Mouse (Mus musculus) limb, embryonic 10.5 days (tissue): ENCODE measurements around the gene Flvcr2. TPM values are rescaled to one million over a fixed set of nuclear protein-coding genes. Genes with fewer than 3 reads are reported as not detected.

Experiments
- DNase-seq: peaks from one replicate; pipeline ENCODE4 v3.0.0-alpha.2; 2017; ENCODE audit warnings: low spot score
- H3K27ac ChIP-seq: fragments of 300-500 bp; sonication (generic); 2 replicates; pipeline ENCODE4 v1.5.1; 2016; ENCODE audit warnings: mild to moderate bottlenecking
- H3K27me3 ChIP-seq: fragments of 300-500 bp; sonication (generic); 2 replicates; pipeline ENCODE4 v1.6.1; 2016; ENCODE audit warnings: low read depth, mild to moderate bottlenecking; ENCODE audit not compliant: poor library complexity, severe bottlenecking
- H3K36me3 ChIP-seq: fragments of 300-500 bp; sonication (generic); 2 replicates; pipeline ENCODE4 v1.6.1; 2016; ENCODE audit warnings: mild to moderate bottlenecking, moderate library complexity
- H3K4me1 ChIP-seq: fragments of 300-500 bp; sonication (generic); 2 replicates; pipeline ENCODE4 v1.6.1; 2016
- H3K4me3 ChIP-seq: fragments of 300-500 bp; sonication (generic); 2 replicates; pipeline ENCODE4 v1.5.1; 2016; ENCODE audit warnings: mild to moderate bottlenecking, moderate library complexity
- H3K9me3 ChIP-seq: fragments of 300-500 bp; sonication (generic); replicated peaks from 2 replicates; pipeline ENCODE4 v1.6.1; 2016; ENCODE audit warnings: mild to moderate bottlenecking
- WGBS: fragments of 180-500 bp; shearing (Covaris S2); methylation state at CpG from one replicate; pipeline ENCODE4 v1.1.7; 2016; 5-methylcytosine and 5-hydroxymethylcytosine counted together
- polyA plus RNA-seq: library from polyadenylated mRNA; unstranded; fragments of >200 nt; fragmentation: Nextera tagmentation; extraction: Ambion mirVana; gene quantifications from 2 replicates; pipeline ENCODE4 v1.2.1, GENCODE M21; 2016

Gene Flvcr2
- polyA plus RNA-seq, 1 experiment from 2014 or later = 0.93 TPM

DNA sequence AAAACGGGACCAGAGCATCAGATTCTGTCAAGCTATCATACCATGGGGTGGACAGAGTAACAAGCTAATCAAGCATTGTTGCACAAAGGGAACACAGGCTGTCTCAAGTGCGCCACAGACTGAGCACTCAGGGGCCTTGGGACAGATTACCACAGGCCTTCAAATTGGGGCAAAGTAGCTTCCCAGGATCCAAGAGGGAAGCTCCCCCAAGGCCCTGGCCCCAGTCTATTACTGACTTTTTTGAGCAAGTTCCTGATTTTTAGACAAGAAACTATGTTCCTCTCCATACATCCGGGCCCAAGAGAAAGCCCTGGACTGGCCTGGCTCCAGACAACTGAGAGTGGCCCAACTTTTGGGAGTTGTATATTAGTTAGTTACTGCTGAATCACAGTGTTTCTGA lies 35.3 kb downstream of the Flvcr2 start:
- Histone ChIP-seq H3K36me3 (no peaks in the 10 kb centered on the region), H3K9me3 (no peaks in the 10 kb centered on the region), H3K27me3 (no peaks in the 10 kb centered on the region), H3K4me3 (no peak overlapping the region), H3K4me1 (peaks cover 24% of the 10 kb centered on the region), H3K27ac (no peak overlapping the region)
- no peak for DNase-seq
- WGBS = 95% methylated on average over 3 of the region's 3 CpGs

DNA sequence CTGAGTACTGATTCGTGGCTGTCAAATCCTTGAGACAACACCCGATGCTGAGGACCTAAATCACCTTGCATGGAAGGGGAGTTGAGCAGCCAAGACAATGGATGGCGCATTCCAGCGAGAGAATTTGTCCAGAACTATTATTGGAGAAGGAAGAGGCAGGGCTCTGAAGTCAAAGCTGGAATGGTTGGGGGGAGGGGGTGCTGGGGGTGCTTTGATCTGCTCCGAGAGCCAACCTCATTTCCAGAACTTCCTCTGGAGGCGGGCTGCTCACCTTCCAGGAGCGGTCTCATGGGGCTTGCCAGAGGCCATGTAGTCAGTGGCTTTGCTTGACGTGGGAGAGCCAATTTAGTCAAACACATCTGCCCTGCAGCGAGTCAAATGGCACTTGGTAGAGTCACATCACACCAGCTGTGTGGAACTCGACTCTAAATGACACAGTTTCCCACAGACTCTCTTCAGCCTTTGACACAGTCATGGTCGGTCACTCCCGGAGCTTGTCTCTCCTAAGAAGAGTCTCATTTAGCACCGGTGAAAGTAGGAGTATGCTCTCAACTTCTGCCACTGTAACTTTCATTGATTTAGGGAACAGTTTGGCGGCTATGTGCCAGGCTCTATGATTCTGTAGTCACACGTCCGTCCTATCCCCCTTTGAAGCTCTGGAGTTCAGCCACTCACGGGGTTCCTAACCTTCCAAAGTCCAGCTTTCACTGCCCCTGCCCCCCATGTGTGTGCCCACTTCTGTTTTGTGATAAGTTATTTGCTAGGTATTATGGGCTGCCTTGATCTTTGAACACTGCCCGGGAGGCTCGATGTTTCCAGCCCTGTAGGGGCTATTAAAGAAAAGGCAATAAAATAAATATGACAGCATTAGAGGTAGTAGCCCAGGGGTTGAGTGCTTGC lies 38.8 kb downstream of the Flvcr2 start:
- Histone ChIP-seq H3K9me3 (no peaks in the 10 kb centered on the region), H3K27ac (peak overlapping the region; percentile 15; the same call in 1 of the 2 replicates), H3K27me3 (no peaks in the 10 kb centered on the region), H3K4me1 (peaks cover 19% of the 10 kb centered on the region), H3K4me3 (no peak overlapping the region), H3K36me3 (no peaks in the 10 kb centered on the region)
- WGBS = 56% methylated on average over 19 of the region's 19 CpGs
- peak; percentile 40 for DNase-seq

DNA sequence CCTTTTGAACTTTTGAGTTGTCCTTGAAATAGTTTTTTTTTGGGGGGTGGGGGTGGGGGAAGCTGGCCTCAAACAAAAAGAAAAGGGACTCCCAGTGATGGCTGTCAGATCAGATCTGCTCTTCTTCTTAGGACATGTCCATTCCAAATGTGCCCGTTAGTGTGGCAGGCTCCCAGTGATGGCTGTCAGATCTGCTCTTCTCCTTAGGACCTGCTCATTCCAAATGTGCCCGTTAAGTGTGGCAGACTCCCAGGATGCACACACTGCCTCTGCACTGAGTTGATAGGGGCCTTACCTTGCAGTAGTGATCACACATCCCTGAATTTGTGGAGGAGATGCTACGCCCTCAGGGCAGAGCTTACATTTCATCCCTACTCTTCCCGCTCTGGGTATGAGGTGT lies 45.8 kb downstream of the Flvcr2 start:
- WGBS = 85% methylated on average over 4 of the region's 4 CpGs
- DNase-seq = no peak
- H3K4me1 ChIP-seq = no peaks in the 10 kb centered on the region
- no peak overlapping the region for H3K4me3 ChIP-seq
- H3K27ac ChIP-seq = no peak overlapping the region
- H3K36me3 ChIP-seq = no peaks in the 10 kb centered on the region
- no peaks in the 10 kb centered on the region for H3K9me3 ChIP-seq
- H3K27me3 ChIP-seq = no peaks in the 10 kb centered on the region

DNA sequence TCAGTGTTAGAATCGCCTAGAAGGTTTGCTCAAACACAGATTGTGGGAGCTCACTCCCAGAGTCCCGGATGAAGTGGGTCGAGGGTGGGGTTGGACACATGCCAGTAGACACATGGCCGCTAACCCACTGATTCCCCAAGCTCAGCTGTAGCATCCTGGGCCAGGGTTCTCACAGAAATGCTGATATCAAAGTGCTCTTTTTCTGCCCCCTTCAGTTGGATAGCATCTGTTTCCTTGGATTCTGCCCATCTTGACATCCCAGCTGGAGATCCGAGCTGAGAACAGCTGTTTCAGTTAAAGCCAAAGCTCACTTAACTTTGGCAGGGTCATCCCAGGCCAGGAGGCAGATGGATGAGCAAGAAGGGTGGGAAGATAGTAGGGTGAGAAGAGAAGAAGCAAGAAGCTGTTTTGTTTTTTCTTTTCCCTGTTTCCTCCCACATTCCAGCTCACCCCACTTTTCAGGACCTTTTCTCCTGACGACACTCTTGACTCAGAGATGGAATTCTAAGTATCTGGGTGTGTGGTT lies 46.5 kb downstream of the Flvcr2 start:
- Histone ChIP-seq H3K4me3 (no peak overlapping the region), H3K27ac (no peak overlapping the region), H3K36me3 (no peaks in the 10 kb centered on the region), H3K9me3 (no peaks in the 10 kb centered on the region), H3K27me3 (no peaks in the 10 kb centered on the region), H3K4me1 (no peaks in the 10 kb centered on the region)
- no peak for DNase-seq
- WGBS = 76% methylated on average over 6 of the region's 6 CpGs

DNA sequence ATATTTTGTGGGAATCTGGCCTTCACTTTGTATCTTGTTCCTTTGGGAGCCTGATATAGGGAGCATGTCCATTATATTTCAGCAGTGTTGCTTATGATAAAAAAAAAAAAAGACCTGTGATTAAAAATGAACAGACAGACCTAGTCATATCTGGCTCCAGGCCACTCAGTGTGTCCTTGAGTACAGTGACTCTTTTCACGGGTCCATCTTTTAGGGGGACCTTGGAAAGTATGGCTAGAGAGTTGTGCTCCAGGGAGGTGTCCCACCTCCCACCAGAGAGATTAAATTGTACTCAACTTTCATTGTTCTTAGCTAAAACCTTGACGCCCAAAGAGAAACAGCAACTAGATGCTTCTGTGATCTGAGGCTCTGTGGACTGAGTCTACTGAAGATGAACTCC lies 47.8 kb downstream of the Flvcr2 start:
- DNase-seq = no peak
- Histone ChIP-seq H3K36me3 (no peaks in the 10 kb centered on the region), H3K4me1 (no peaks in the 10 kb centered on the region), H3K27ac (no peak overlapping the region), H3K9me3 (no peaks in the 10 kb centered on the region), H3K4me3 (no peak overlapping the region), H3K27me3 (no peaks in the 10 kb centered on the region)
- WGBS = 88% methylated on average over 2 of the region's 2 CpGs

DNA sequence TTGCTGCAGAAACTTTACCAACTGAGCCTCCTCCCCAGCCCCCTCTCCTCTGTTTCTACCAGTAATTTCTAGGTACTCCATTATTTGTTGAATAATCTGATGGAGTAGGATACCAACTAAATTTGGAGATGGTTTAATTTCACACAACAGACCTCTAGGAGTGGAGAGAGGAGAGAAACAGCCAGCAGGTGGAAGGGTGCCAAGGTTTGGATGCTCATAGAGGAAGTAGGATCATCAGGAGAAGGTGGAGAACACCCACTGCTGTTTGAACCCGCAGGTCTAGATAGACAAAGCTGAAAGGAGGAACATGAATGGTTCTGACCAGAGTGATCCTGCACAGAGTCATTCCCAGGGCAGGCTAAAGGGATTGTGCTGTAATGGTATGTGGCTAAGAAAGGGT lies 49.2 kb downstream of the Flvcr2 start:
- DNase-seq = no peak
- H3K9me3 ChIP-seq = no peaks in the 10 kb centered on the region
- H3K27ac ChIP-seq = no peak overlapping the region
- no peaks in the 10 kb centered on the region for H3K27me3 ChIP-seq
- 92% methylated on average over 1 of the region's 1 CpGs for WGBS
- no peak overlapping the region for H3K4me3 ChIP-seq
- H3K4me1 ChIP-seq = 0 out of 2 replicates have a peak, but pooled peaks cover 6% of the 10 kb centered on the region
- H3K36me3 ChIP-seq = no peaks in the 10 kb centered on the region

DNA sequence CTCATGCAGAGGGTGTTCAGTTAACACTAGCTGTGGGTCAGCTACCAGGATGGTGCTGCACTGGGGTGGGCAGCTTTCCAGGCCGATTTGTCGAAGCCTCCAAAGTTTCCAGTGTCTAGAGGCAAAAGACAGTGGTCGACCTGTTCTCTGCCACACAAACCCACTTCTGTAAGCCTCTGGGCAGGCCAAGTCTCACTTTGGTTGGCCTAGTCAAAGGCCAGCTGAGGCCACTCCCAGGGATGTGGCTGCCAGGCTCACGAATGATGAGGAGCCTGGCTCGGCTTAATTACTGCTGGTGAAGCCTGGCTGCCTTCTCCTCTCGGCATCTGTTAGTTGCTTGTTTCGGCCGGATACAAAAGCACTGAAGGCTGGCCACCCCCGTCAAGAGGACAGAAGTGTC lies 53.7 kb downstream of the Flvcr2 start:
- no peak for DNase-seq
- H3K36me3 ChIP-seq = no peaks in the 10 kb centered on the region
- H3K27me3 ChIP-seq = no peaks in the 10 kb centered on the region
- no peaks in the 10 kb centered on the region for H3K9me3 ChIP-seq
- 0 out of 2 replicates have a peak, but pooled peaks cover 6% of the 10 kb centered on the region for H3K4me1 ChIP-seq
- H3K4me3 ChIP-seq = no peak overlapping the region
- peak overlapping the region; percentile 61; the same call in 1 of the 2 replicates for H3K27ac ChIP-seq
- 36% methylated on average over 9 of the region's 9 CpGs for WGBS

DNA sequence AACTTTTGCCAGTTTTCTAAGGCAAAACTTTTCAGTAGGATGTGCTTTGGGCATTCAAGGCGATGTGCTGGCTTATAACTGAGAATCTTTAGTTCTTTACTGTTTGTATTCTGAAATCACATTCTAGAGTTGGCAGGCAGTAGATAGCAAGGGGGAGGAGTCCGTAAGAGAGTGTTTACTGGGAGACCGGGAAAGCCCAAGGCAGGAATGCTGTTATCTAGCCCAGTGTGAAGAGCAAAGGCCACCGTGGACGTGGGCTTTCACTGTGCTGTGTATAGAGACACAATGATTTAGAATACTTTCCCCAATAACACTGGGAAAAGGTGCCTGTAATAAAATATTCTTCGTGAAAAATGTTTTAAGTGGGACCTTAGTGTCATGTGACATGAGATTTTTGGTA lies 63.4 kb downstream of the Flvcr2 start:
- H3K4me3 ChIP-seq = no peak overlapping the region
- 57% methylated on average over 6 of the region's 6 CpGs for WGBS
- no peaks in the 10 kb centered on the region for H3K27me3 ChIP-seq
- H3K27ac ChIP-seq = no peak overlapping the region
- no peak for DNase-seq
- H3K9me3 ChIP-seq = no peaks in the 10 kb centered on the region
- H3K36me3 ChIP-seq = peaks cover 43% of the 10 kb centered on the region
- no peaks in the 10 kb centered on the region for H3K4me1 ChIP-seq

DNA sequence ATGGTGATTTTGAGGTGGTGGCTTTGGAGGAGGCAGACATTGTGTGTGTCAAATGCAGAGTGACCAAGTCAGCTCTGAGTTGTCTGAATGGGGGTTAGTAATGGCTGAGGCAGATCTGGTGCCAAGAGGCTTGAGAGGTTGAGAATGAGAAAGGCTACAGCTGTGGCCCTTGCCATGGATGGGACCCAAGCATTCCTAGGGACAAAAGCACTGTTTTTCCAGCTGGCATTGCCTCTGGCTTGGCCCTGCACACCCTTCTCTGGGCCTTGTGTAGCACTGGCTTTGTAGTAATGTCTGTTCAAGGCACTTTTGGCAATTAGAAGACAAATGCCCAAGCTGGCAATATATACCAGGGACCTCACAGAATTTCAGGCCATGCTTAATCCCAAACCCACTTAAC lies 64.6 kb downstream of the Flvcr2 start:
- no peak for DNase-seq
- H3K27me3 ChIP-seq = no peaks in the 10 kb centered on the region
- no peak overlapping the region for H3K4me3 ChIP-seq
- H3K27ac ChIP-seq = no peak overlapping the region
- H3K36me3 ChIP-seq = peaks cover 55% of the 10 kb centered on the region
- no peaks in the 10 kb centered on the region for H3K4me1 ChIP-seq
- H3K9me3 ChIP-seq = no peaks in the 10 kb centered on the region

DNA sequence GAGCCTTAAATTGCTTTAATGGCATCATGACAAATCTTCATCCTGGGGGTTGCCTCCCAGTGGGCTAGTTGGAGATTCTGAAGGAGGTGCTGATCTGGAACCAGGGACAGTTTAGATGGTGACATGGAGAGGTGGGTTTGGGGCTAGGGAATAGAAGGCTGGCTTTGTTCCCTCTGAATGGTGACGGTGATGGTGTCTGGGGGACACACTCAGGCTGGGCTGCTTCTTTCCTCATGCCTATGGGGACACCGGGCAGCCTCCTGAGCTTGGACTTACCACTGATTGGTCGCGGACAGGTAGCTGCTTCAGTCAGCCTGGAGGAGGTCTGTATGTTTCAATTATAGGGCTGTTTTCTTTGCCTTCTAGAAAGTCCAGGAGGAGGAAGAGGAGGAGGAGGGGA lies 65.3 kb downstream of the Flvcr2 start:
- 94% methylated on average over 4 of the region's 4 CpGs for WGBS
- no peaks in the 10 kb centered on the region for H3K27me3 ChIP-seq

DNA sequence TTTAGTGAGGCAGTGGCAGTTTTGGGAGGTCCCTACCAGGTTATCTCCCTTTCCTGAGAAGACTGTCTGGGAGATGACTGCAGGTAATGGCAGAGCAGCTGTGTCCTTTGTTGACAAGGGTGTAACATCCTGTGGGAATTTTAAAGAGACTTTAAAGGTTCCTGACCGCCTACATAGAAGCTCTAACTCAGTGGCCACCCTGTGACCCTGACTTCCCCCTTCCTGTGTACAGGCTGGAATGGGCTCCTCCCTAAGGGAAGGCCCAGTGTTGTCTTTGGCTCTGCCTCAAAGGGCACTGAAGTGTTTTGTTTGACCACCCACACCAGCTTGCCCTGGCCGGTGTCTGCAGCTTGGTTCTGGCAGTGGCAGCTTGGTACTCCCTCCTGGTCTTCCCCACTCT lies 67.3 kb downstream of the Flvcr2 start:
- 81% methylated on average over 2 of the region's 2 CpGs for WGBS
- Histone ChIP-seq H3K4me1 (no peaks in the 10 kb centered on the region), H3K27ac (no peak overlapping the region), H3K27me3 (no peaks in the 10 kb centered on the region), H3K36me3 (peaks cover 81% of the 10 kb centered on the region), H3K9me3 (no peaks in the 10 kb centered on the region), H3K4me3 (no peak overlapping the region)
- no peak for DNase-seq

More for the DNA sequence above, 65.3 kb downstream of the Flvcr2 start:
- Histone ChIP-seq H3K36me3 (peaks cover 62% of the 10 kb centered on the region), H3K9me3 (no peaks in the 10 kb centered on the region), H3K27ac (no peak overlapping the region), H3K4me1 (no peaks in the 10 kb centered on the region), H3K4me3 (no peak overlapping the region)
- no peak for DNase-seq

DNA sequence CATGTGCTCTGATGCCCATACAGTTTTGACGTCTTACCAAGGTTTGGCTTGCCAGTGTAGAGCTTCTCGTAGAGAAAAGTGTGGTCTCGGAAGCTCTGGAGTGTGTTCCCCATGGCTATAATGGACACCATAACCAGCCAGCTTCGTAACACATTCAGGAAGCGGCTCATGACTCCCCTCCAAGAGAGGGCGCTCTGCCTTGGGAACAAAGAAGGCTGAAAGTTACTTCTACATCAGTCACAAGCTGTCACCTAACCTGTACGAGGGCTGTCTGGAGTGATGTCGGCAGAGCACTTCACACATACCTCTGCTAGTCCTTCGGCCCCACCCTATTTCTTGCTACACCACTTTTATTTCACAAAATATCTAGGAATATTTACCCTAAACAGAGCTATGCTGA lies 75.7 kb downstream of the Flvcr2 start:
- DNase-seq = no peak
- peaks cover 16% of the 10 kb centered on the region for H3K4me1 ChIP-seq
- 81% methylated on average over 9 of the region's 9 CpGs for WGBS
- H3K4me3 ChIP-seq = no peak overlapping the region
- H3K27me3 ChIP-seq = no peaks in the 10 kb centered on the region
- H3K9me3 ChIP-seq = no peaks in the 10 kb centered on the region
- H3K36me3 ChIP-seq = peaks cover 58% of the 10 kb centered on the region
- H3K27ac ChIP-seq = no peak overlapping the region

DNA sequence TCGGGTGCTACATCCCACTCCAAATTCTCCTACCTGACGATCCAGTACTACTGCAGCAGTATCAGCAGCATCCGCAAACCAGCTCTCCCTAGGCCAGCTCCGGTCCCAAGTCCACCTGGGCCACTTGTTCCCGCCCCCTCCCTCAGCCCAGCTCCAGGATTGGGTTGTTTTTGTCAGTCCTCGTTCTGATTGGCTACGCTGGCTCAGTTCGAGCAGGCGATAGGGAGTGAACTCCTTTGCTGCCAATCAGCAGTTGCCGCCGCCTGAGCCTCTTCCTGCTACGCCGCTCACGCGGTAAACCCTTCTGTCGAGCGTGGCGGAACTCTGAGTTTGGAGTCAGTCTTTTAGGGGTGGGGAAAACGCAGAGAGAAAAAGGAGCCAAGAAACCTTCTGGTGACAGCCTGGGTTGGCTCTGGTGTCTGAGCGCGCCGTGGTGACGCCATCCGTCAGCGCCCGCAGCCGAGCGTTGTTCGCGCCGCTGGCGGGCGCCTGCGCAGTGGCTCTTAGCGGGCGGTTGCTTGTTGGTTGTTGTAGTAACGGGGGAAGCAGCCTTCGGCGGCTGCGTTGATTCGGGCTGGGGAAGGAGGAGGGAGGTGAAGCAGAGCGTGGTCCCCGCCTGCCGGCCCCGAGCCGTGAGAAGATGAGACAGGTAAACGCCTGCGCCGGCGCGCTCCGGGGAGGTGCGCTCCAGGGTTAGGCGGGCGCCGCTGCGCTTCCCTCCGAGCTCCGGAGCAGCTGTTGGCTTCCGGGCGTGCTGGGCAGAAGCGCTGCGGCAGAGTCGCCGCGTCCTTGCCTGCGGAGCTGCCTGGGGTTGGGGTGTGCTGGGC lies 78.3 kb downstream of the Flvcr2 start, which contains the start of the genes Erg28 and Ttll5:
Erg28 (minus strand) TSS at position 113 of the 827 bp plus-strand sequence.
Ttll5 (plus strand) TSS at position 222 of the 827 bp plus-strand sequence.
- no peaks in the 10 kb centered on the region for H3K9me3 ChIP-seq
- H3K27ac ChIP-seq = peak within 1 kb of the TSS; percentile 96
- H3K27me3 ChIP-seq = no peaks in the 10 kb centered on the region
- under 1% methylated on average over 67 of the region's 67 CpGs for WGBS
- peaks cover 55% of the 10 kb centered on the region for H3K36me3 ChIP-seq
- DNase-seq = peak; percentile 95
- peak within 1 kb of the TSS; percentile 90 for H3K4me3 ChIP-seq
- peaks cover 16% of the 10 kb centered on the region for H3K4me1 ChIP-seq
